Mouse (Mus musculus): ENCODE data around the gene Mccc2. TPM values are rescaled to one million over a fixed set of nuclear protein-coding genes. Genes with fewer than 3 reads are reported as not detected.
"Not testable (repeated sequence)": the region's sequence is repeated elsewhere in the genome, so short reads cannot be mapped to it uniquely, and the experiment has no call there.

Mccc2 gene
- 10 to 100 TPM; 87.0 to 88.5 TPM for total RNA-seq (2021)

- peak; percentile 74 to 78 for DNase-seq
- intact Hi-C loops (cut with DNase I) = loop anchor here (5.0 kb wide), 1 partner anchor 663 kb away; no protein-coding TSS in a partner anchor
Measured at GRCm38 (mm10) chr13:100014906-100015895, at the start of gene Mccc2. Mccc2 (minus strand) TSS chr13:100015639.

GRCm38 (mm10) chr13:100063936-100064335 is 48.5 kb upstream of the Mccc2 start:
- intact Hi-C loops (cut with DNase I) = no loop called here
- DNase-seq = no peak

- intact Hi-C loops (cut with DNase I); DNase-seq: not testable (repeated sequence)
Measured at GRCm38 (mm10) chr13:100057738-100058137, 42.3 kb upstream of the Mccc2 start.

GRCm38 (mm10) chr13:100026013-100026412 is 10.6 kb upstream of the Mccc2 start:
- DNase-seq = no peak
- intact Hi-C loops (cut with DNase I) = no loop called here

GRCm38 (mm10) chr13:100016891-100017290 is 1.5 kb upstream of the Mccc2 start:
- DNase-seq = no peak
- intact Hi-C loops (cut with DNase I) = loop anchor here (5.0 kb wide), 1 partner anchor 665 kb away; no protein-coding TSS in a partner anchor

DNA sequence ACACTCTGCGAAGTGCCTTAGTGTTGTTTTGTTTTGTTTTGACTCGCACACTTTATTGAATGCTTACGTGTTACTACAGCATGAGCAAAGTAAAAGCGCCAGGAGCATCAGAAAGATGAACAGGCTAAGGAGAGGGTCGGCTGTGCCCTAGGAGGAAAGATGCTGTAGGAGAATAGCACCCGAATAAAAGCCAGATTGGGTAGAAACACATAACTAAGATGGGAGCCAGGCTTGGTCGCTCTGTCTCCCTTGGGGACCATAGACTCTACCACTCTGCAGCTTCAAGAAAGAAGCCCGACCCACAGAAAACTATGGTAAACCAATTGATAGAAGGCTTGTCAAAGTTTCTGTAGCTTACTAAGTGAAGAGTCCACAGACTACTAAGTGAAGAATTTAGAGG is 498 bp upstream of the Mccc2 start:
- DNase-seq = no peak
- intact Hi-C loops (cut with DNase I) = loop anchor here (5.0 kb wide), 1 partner anchor 664 kb away; no protein-coding TSS in a partner anchor

DNA sequence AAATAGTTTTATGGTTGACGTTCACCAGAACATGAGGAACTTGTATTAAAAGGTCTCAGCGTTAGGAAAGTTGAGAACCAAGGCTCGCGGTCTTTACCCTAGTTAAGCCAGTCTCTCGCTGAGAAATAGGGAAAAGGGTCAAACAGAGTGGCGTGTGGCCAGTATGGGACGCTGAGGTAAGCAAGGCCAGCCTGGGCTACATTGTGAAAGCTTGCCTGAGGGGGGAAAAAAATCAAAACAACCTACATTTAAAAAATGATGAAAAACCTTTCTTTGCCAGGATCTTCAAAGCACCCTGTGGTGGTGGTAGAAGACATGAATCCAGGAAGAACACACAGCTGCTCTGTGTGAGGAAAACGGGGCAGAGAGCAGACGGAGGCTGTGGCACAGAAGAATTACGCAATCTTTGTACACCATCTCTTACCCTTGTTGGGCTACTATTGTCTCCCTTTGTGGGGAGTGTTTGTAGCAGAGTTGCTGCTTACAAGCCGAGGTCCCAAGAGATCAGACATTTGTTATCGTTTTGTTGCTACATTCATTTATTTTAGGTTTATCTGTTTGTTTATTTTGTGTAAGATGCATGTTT is 9.4 kb downstream of the Mccc2 start:
- intact Hi-C loops (cut with DNase I) = no loop called here
- no peak for DNase-seq

DNA sequence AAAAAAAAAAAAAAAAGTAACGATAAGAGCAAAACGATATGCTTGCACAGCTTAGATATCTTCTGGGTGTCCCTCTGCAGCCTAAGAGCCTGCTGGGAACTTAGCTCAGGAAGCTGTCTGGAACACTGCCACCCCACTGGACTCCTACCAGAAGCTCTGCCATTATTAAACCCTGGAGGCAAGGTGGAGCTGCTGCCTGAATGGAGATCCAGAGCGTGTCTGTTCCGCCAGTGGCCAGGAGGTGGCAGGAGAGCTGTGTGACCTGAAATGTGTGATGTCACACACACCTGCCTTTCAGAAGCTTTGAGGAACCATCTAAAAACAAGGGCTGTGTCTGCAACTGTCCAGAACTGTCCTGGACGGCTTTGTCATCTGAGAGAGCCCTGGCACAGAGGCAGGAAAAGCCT is 13.6 kb downstream of the Mccc2 start:
- intact Hi-C loops (cut with DNase I) = loop anchor here (5.0 kb wide), 1 partner anchor 139 kb away; no protein-coding TSS in a partner anchor
- DNase-seq = peak; percentile 85 to 90

- no peak for DNase-seq
- intact Hi-C loops (cut with DNase I) = no loop called here
Measured at GRCm38 (mm10) chr13:99999078-99999477, 16.4 kb downstream of the Mccc2 start.

- intact Hi-C loops (cut with DNase I) = no loop called here
- no peak for DNase-seq
Measured at GRCm38 (mm10) chr13:99998099-99998498, 17.3 kb downstream of the Mccc2 start.

GRCm38 (mm10) chr13:99989592-99989991 is 25.8 kb downstream of the Mccc2 start:
- DNase-seq = no peak
- intact Hi-C loops (cut with DNase I) = no loop called here

GRCm38 (mm10) chr13:99983320-99983719 is 32.1 kb downstream of the Mccc2 start:
- DNase-seq = no peak
- intact Hi-C loops (cut with DNase I) = no loop called here

DNA sequence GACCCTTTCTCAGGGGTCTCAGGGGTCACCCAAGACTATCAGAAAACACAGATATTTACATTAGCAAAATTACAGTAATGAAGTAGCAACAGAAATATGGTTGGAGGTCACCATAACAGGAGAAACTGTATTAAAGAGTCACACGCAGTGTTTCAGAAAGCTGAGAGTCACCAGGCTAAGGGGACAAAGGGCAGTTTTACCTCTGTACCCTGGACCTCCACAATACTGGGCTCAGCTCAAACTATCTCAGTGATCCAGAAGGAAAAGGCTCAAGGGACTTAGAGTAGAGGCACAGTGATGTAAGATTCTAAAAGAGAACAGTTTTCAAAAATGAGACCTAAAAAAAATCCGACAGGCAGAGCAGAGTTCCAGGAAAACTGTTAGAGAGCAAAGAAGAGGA is 36.0 kb downstream of the Mccc2 start:
- DNase-seq = no peak
- intact Hi-C loops (cut with DNase I) = no loop called here

- DNase-seq = no peak
- intact Hi-C loops (cut with DNase I) = no loop called here
Measured at GRCm38 (mm10) chr13:99970089-99970488, 45.4 kb downstream of the Mccc2 start.

DNA sequence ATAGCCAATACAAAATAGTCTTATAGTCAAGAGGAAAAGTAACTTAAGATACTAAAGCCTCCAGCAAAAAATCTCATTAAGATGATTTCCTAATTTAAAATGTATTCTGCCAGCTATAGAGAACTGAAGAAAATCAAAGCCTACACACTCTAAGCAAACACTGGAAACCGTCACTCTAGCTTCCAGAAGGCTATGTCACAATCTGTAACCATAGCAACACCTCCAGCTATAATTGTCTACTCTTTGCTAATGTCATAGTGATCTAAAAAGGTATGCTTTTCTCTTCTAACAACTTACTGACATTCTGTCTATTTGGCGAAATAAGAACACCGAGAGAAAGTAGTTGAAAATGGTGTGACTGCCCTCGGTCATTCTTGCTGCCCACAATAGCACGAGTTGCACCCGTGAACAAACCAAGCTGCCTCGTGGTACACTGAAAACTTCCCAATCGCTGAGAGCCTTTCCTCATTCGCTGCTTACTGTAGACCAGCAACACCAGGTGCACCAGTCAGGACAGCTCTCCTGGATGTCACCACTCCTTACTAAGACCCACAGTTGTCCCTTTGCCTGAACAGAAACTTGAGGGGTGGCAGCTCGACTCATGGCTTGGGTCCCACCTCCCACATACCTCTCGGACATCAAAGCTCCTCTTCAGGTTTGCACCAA is 48.3 kb downstream of the Mccc2 start:
- intact Hi-C loops (cut with DNase I) = no loop called here
- no peak for DNase-seq

DNA sequence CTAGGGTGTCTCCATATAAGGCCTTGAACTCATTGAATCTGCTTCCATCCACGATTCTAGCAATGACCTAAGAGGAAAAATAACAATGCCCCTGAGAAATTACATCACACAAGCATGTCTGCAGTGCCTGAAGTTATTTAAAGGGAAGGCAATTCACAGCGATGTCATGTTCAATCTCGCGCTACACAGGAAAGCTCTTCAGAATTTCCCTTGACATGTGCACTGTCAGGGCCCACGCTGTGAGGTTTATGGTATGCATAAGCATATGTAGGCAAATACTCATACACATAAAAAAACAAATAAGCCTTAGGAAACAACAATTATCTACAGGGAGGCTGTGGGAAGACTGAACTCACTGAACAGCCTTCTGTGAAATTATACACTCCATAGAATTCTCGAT is 51.6 kb downstream of the Mccc2 start:
- intact Hi-C loops (cut with DNase I) = no loop called here
- DNase-seq = no peak

- DNase-seq = no peak
- intact Hi-C loops (cut with DNase I) = no loop called here
Measured at GRCm38 (mm10) chr13:99961661-99962060, 53.8 kb downstream of the Mccc2 start.

DNA sequence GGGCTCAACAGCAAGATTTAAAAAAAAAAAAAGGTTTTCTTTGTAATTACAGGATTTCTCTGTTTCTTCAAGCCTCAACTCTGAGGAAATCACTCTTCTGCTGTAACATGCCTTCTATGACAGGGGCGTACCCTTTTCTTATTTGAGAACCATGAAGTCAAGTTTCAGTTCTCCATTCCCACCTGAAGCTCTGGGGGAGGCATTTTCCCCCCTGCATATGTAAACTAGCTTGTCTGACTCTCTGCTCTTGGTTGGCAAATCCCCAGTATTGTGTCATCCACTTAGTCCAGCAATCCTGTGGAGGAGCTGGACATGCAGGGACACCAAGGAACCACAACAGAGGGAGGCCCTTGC is 59.9 kb downstream of the Mccc2 start:
- intact Hi-C loops (cut with DNase I) = loop anchor here (2.0 kb wide), 1 partner anchor 95 kb away; no protein-coding TSS in a partner anchor
- no peak for DNase-seq

- DNase-seq = no peak
- intact Hi-C loops (cut with DNase I) = loop anchor here (2.0 kb wide), 1 partner anchor 94 kb away; no protein-coding TSS in a partner anchor
Measured at GRCm38 (mm10) chr13:99954902-99955590, 60.4 kb downstream of the Mccc2 start.

- DNase-seq = no peak
Measured at GRCm38 (mm10) chr13:99947417-99947816, 68.0 kb downstream of the Mccc2 start.

More at GRCm38 (mm10) chr13:99947417-99947816, 68.0 kb downstream of the Mccc2 start:
- intact Hi-C loops (cut with DNase I) = no loop called here

All from heart, postnatal 36 days (tissue).